Mouse (Mus musculus) right cerebral cortex, adult 18-20 months (tissue): Measurements from ENCODE around the gene Aqp2.
A peak's percentile ranks its signal among the peaks of the same experiment; 100 is the strongest.

Experiments used
- DNase-seq: peaks from one replicate; pipeline ENCODE4 v3.0.0; 2022; ENCODE audit warnings: mixed read lengths

Aqp2 gene

GRCm38 (mm10) chr15:99578802-99579485, at the start of gene Aqp2:
Aqp2 (plus strand) TSS chr15:99579055.
- DNase-seq, result no peak

GRCm38 (mm10) chr15:99531146-99531545, 47.7 kb upstream of the Aqp2 start:
- no peak for DNase-seq

- DNase-seq, result no peak
Measured at GRCm38 (mm10) chr15:99532023-99532422, 46.8 kb upstream of the Aqp2 start.

- no peak for DNase-seq
Measured at GRCm38 (mm10) chr15:99536889-99537862, 41.7 kb upstream of the Aqp2 start.

- no peak for DNase-seq
Measured at GRCm38 (mm10) chr15:99539891-99540290, 39.0 kb upstream of the Aqp2 start.

GRCm38 (mm10) chr15:99544047-99544446, 34.8 kb upstream of the Aqp2 start:
- DNase-seq, result no peak

- no peak for DNase-seq
Measured at GRCm38 (mm10) chr15:99546596-99546995, 32.3 kb upstream of the Aqp2 start.

GRCm38 (mm10) chr15:99547732-99548131, 31.1 kb upstream of the Aqp2 start:
- DNase-seq, result no peak

GRCm38 (mm10) chr15:99549901-99550300, 29.0 kb upstream of the Aqp2 start:
- no peak for DNase-seq

GRCm38 (mm10) chr15:99553767-99554166, 25.1 kb upstream of the Aqp2 start:
- DNase-seq, result no peak

- no peak for DNase-seq
Measured at GRCm38 (mm10) chr15:99558947-99559346, 19.9 kb upstream of the Aqp2 start.

GRCm38 (mm10) chr15:99560246-99560645, 18.6 kb upstream of the Aqp2 start:
- no peak for DNase-seq

- no peak for DNase-seq
Measured at GRCm38 (mm10) chr15:99567371-99567770, 11.5 kb upstream of the Aqp2 start.

- DNase-seq, result no peak
Measured at GRCm38 (mm10) chr15:99568682-99569081, 10.2 kb upstream of the Aqp2 start.

- DNase-seq, result peak; percentile 42
Measured at GRCm38 (mm10) chr15:99569123-99569522, 9.7 kb upstream of the Aqp2 start.

GRCm38 (mm10) chr15:99583463-99584344, 4.8 kb downstream of the Aqp2 start:
- DNase-seq, result no peak

GRCm38 (mm10) chr15:99584407-99585202, 5.8 kb downstream of the Aqp2 start:
- no peak for DNase-seq

GRCm38 (mm10) chr15:99585741-99586140, 6.9 kb downstream of the Aqp2 start:
- DNase-seq, result no peak

- DNase-seq, result no peak
Measured at GRCm38 (mm10) chr15:99586525-99586924, 7.7 kb downstream of the Aqp2 start.

GRCm38 (mm10) chr15:99589237-99589636, 10.4 kb downstream of the Aqp2 start:
- DNase-seq, result no peak

- DNase-seq, result no peak
Measured at GRCm38 (mm10) chr15:99589704-99590103, 10.8 kb downstream of the Aqp2 start.
